Mouse (Mus musculus) ovary, adult 18-20 months (tissue): ENCODE data around the gene Ccl6.

Source experiments
- DNase-seq: peaks from one replicate; pipeline ENCODE4 v3.0.0; 2022; ENCODE audit warnings: low spot score, mixed read lengths

Gene Ccl6

DNA sequence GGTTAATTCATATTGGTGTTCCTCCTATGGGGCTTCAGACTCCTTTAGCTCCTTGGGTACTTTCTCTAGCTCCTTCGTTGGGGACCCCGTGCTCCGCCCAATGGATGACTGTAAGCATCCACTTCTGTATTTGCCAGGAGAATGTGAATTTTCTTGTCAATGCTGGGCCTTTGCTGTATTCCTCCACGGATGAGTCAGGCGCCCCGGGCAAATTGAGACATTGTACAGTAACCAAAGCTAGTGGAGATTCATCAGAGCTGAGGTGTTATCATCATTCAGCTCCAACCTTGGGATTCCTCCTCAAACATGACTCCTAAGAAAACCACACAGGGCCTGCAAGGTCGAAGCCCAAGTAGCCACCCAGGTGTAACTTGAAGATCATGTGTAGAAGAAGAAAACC is 4.9 kb upstream of the Ccl6 start:
- no peak for DNase-seq

- no peak for DNase-seq
Measured at GRCm38 (mm10) chr11:83595669-83596455, 3.0 kb upstream of the Ccl6 start.

GRCm38 (mm10) chr11:83593453-83593852 is 566 bp upstream of the Ccl6 start:
- no peak for DNase-seq

GRCm38 (mm10) chr11:83584232-83584631 is 8.7 kb downstream of the Ccl6 start:
- no peak for DNase-seq

- DNase-seq: no peak
Measured at GRCm38 (mm10) chr11:83583450-83583754, 9.5 kb downstream of the Ccl6 start.

DNA sequence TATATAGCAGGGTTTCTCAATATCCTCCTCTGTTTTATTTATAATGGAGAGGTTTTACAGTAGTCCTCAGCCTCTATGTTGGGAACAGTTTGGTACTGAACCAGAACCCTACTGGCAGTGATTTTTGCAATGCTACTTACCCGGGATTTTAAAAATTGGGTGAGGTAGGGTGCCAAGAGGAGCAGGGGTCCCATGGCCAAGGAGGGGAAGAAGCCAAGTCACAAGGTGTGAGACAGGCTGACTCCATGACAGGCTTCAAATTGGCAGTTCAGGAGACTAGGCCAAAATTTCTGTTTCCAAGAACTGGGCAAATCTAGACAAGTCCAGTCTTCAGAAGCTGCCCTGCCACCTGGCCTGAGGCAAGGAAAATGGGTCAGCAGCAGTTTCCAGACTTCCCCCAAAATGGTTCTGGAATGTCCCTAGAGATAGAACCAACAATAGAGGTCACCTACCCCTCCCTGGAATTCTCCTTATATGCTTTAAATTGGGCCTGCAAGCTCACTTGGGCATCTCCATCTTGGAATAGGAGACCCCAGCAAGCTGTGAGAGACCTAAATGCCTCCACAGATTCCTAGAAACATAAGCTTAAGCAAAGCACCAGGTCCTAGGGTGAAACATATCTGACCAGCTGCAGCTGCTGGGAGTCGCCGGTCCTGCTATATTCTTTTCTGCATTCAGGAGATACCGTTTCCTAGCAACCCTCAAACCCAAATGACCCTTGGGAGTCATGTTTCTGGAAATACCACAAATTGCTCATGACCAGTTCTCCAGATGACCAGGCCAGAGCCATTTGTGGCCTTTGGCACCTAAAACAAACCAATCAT is 10.0 kb downstream of the Ccl6 start:
- DNase-seq: no peak

DNA sequence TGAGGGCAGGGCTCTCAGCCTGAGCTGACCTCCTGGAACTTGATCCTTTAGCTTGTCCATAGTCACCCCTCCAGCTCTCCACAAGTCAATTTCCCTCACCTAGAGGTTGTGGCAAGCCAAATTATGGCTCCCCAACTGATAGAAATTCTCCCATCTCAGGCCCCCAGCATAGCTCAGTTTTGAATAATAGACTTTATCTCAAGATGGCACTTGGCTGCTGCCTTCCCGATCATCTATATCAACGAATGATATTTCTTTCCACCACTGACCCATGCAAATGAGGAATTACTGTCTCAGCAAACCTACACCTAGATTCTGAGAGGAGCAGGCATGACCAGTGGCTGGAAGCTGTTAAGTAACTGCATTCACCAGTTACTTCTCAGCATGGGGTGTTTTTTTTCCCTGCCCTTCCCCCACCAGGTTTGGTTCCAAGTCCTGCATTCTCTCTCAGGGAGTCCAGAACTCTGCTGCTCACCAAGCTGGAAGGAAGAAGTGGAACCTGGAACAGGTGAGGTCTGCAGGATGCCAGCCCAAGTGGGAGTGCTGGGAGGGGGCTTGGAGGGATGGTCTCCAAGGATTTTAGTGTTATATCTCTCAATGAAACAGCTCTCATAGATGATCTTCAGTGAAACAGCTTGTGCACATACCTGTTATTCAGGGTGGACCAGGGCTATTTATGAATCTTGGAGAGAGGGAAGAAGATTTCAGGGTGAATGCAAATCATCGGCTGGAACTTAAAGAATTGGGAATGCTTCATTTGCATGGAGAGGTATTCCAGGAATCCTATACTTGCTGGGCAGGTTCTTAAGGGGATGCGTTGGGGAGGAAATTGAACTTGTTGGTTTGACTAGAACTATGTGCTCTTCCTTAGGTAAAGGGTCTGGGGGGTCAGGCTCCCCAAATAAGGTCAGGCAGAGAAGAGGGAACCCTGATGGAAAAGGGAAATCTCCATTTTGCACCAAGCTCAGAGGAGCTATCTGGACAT is 11.0 kb downstream of the Ccl6 start:
- DNase-seq: no peak

DNA sequence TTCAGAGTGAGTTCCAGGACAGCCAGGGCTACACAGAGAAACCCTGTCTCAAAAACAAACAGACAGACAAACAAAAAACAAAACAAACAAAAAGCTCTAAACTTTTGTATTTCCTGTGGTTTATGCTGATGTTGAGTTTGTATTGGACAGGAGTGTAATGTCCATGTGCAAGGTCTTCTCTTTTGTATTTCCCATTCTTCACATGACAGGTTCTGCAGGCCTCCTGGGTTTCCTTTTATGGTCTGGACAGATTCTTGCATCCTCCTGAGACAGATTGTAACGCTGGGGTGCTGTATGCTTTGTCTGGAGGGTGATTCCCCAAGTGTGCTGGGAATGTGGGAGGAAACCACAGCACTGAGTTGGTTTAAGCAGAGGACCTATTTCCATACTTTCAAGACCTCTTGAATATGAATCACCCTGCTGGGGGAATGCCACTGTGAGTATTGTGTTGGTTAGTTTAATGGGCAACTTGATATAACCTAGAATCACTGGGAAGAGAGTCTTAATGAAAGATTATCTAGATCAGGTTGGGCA is 12.1 kb downstream of the Ccl6 start:
- no peak for DNase-seq

GRCm38 (mm10) chr11:83578999-83579398 is 13.9 kb downstream of the Ccl6 start:
- DNase-seq: no peak

DNA sequence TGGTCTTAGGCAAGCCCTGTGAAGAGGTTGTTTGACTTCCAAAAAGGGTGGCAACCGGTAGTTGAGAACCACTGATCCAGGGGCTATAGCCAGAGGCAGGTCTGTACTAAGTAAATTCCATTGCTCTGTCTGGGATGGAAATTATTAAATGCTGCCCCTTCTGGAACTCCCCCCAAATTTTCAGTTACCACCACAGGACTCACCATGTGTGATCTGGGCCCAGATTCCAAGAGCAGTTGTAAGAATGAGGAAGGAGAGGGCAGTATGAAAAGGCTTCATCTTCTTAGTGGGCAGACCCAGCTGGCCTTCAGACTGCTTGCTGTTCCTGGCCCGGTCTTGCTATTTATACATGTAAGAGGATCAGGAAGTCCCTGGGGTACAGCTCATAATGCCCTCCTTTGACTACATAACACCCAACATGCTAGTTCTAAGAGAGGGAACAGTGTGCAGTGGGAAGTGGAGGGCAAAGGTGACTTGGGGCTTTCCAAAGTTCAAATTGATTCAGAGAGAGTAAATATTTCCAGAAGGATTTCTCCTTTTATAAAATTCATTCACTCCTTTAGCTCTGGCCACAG is 14.6 kb downstream of the Ccl6 start, which contains the start of gene Ccl9:
Gene Ccl9, minus strand, starts transcription at position 451 of the 575 bp plus-strand sequence.
- no peak for DNase-seq

GRCm38 (mm10) chr11:83576927-83577555 is 15.8 kb downstream of the Ccl6 start:
- no peak for DNase-seq

GRCm38 (mm10) chr11:83572834-83573233 is 20.1 kb downstream of the Ccl6 start:
- no peak for DNase-seq

DNA sequence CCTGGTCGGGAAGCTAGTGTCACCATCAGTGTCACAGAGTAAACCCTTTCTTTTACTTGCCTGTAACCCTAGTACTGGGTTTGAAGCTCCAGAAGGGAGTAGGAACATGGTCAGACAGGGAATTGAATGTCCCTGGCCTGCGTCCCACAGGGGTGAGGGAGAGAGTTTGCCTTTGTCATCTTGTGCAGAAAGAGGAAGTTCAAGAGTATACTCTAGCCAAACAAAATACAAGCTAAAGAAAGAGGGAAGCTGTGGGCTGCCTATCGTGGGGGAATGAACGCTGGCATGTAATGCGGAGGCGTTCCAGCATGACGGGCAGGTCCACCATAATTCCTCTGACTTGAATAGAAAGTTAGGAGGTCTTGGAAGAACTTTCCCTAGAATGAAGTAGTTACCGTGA is 20.7 kb downstream of the Ccl6 start:
- peak; percentile 20 for DNase-seq

GRCm38 (mm10) chr11:83570189-83570588 is 22.7 kb downstream of the Ccl6 start:
- no peak for DNase-seq

GRCm38 (mm10) chr11:83569249-83569648 is 23.6 kb downstream of the Ccl6 start:
- DNase-seq: no peak

- no peak for DNase-seq
Measured at GRCm38 (mm10) chr11:83568786-83569185, 24.1 kb downstream of the Ccl6 start.

DNA sequence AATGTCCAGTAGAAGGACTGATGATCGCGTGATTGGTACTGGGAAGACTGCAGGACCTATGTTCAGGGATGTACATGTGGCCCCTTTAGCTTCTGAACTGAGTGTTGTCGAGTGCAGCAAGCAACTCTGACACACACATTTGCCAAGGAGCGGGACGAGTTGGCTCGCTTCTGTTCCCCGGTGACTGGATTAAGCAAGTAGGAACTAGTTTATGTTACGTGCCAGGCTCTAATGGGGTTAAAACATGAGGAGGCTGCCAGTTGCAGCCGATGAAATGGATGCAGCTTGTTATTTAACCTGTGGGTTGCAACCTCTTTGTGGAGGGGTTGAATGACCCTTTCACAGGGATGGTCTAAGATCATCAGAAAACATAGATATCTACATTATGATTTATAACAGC is 24.8 kb downstream of the Ccl6 start:
- no peak for DNase-seq

- DNase-seq: no peak
Measured at GRCm38 (mm10) chr11:83567311-83567710, 25.6 kb downstream of the Ccl6 start.

DNA sequence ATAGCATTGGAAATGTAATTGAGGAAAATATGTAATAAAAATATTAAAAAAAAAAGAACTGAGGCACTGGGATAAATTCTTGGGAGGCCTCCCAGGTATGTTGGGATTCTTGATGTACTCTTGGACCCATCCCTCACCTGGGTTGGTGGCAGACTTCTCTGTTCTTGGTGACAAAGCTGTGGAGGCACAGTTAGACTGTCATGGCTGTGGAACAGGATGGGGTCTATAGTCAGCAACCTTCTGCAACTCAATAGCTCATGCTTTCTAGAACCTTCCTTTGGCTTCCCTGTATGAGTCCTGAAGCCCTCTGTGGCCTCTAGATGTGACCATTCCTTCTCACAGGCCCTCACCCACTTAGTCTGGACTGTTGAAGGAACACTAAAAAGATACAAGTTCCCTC is 26.3 kb downstream of the Ccl6 start:
- DNase-seq: no peak

GRCm38 (mm10) chr11:83563754-83564153 is 29.1 kb downstream of the Ccl6 start:
- DNase-seq: no peak

GRCm38 (mm10) chr11:83562311-83562887 is 30.5 kb downstream of the Ccl6 start:
- DNase-seq: no peak
